Mouse (Mus musculus) kidney, adult 18-20 months (tissue): ENCODE data around the gene Lrg1.

Source experiments
- DNase-seq: peaks from one replicate; pipeline ENCODE4 v3.0.0; 2021

Lrg1 gene

DNA sequence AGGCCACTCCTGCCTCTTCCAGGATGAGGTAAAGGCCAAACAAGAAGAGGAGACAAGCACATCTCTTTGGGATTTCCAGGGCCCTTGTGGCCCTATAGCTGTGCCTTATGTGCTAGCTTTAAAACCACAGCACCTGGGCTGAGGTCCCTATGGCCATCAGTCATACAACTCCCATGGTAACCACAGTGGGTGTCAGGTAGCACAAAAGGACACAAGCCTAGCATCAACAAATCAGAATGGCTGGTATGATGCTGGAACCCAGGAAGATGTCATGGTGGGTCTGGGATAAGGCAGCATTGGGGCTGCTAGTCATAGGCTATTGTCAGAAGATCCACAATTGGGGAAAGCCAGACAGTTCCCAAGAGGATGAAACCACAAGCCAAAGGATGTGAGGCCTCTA lies 50.7 kb downstream of the Lrg1 start:
- no peak for DNase-seq
